Mouse (Mus musculus) limb, embryonic 15.5 days (tissue): ENCODE data around the gene Sh3bp2. TPM values are rescaled to one million over a fixed set of nuclear protein-coding genes. Genes with fewer than 3 reads are reported as not detected.

Source experiments
- ATAC-seq: fragments of 200-750 bp; cut with Nextera tagmentation; 2 replicates; pipeline ENCODE4 v1.8.0; 2017; ENCODE audit warnings: low read depth, moderate TSS enrichment; ENCODE audit not compliant: insufficient number of reproducible peaks, low FRiP score, low TSS enrichment
- H3K27ac ChIP-seq: fragments of 300-500 bp; sonication (generic); 2 replicates; pipeline ENCODE4 v1.5.1; 2015; ENCODE audit warnings: moderate library complexity, mild to moderate bottlenecking, inconsistent platforms
- H3K27me3 ChIP-seq: fragments of 300-500 bp; sonication (generic); 2 replicates; pipeline ENCODE4 v1.6.1; 2015; ENCODE audit warnings: inconsistent platforms
- H3K36me3 ChIP-seq: fragments of 300-500 bp; sonication (generic); 2 replicates; pipeline ENCODE4 v1.6.1; 2015; ENCODE audit warnings: inconsistent platforms
- H3K4me1 ChIP-seq: fragments of 300-500 bp; sonication (generic); 2 replicates; pipeline ENCODE4 v1.6.1; 2015; ENCODE audit warnings: inconsistent platforms
- H3K4me2 ChIP-seq: fragments of 300-500 bp; sonication (generic); 2 replicates; pipeline ENCODE4 v1.6.1; 2015; ENCODE audit warnings: mild to moderate bottlenecking, inconsistent platforms
- H3K4me3 ChIP-seq: fragments of 300-500 bp; sonication (generic); 2 replicates; pipeline ENCODE4 v1.5.1; 2015; ENCODE audit warnings: mild to moderate bottlenecking, inconsistent platforms
- H3K9ac ChIP-seq: fragments of 300-500 bp; sonication (generic); 2 replicates; pipeline ENCODE4 v1.6.1; 2015; ENCODE audit warnings: inconsistent platforms
- H3K9me3 ChIP-seq: fragments of 300-500 bp; sonication (generic); 2 replicates; pipeline ENCODE4 v1.6.1; 2016; ENCODE audit warnings: inconsistent platforms
- WGBS: fragments of 180-500 bp; shearing (Covaris S2); methylation state at CpG from one replicate; pipeline ENCODE4 v1.1.7; 2015; 5-methylcytosine and 5-hydroxymethylcytosine counted together
- polyA plus RNA-seq: library from polyadenylated mRNA; unstranded; fragments of >200 nt; fragmentation: Nextera tagmentation; extraction: Ambion mirVana; gene quantifications from 2 replicates; pipeline ENCODE4 v1.2.1, GENCODE M21; 2015

Gene Sh3bp2
- polyA plus RNA-seq: 10.0 and 10.1 TPM in 2 replicates

DNA sequence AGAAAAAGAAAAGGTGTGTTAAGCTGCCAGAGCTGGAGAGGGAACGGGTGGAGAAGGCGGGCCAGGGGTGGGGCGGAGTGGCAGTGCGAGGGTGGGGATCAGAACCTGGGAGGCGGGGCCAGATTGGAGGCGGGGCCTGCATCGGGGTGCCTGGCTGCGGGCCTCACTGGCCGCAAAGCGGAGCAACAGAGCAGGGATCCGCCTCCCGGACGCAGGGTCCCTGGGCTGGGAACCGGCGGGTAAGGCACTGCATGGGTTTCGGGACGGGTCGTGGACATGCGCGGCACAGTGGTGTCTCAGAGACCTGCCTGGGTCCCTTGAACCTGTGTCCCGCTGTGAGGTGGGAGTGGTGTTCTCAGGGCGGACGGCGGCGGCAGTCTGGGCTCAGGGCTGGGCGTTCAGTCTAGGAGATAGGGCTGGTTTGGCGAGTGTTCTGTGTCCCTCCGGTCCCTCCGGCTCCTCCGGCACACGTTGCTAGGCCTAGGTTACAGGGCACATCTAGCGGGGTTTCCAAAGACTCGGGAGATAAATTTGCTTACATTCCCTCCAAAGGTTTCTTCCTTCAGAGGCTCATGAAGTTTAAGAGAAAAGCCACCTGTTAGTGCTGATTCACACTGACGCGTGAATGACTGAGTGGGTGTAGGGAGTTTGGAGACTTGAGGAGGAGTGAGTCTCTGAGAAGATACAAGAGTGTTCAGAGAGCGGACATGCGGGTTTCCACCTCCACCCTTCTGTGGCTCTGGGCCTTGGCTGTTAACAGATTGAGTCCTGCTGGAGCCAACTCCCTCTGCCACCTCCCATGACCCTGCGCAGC is at the start of gene Sh3bp2:
Gene Sh3bp2, plus strand, starts transcription at position 176 of the 814 bp plus-strand sequence.
- Histone ChIP-seq H3K9me3 (no peaks in the 10 kb centered on the region), H3K27me3 (no peaks in the 10 kb centered on the region), H3K36me3 (no peaks in the 10 kb centered on the region), H3K4me2 (peak within 1 kb of the TSS; percentile 82), H3K4me1 (peaks cover 9% of the 10 kb centered on the region), H3K9ac (0 out of 2 replicates have a peak within 1 kb of the TSS, but pooled peaks have one; percentile 37), H3K27ac (0 out of 2 replicates have a peak within 1 kb of the TSS, but pooled peaks have one; percentile 63), H3K4me3 (peak within 1 kb of the TSS; percentile 57)
- 3% methylated on average over 38 of the region's 38 CpGs for WGBS
- ATAC-seq: peak; percentile 91

DNA sequence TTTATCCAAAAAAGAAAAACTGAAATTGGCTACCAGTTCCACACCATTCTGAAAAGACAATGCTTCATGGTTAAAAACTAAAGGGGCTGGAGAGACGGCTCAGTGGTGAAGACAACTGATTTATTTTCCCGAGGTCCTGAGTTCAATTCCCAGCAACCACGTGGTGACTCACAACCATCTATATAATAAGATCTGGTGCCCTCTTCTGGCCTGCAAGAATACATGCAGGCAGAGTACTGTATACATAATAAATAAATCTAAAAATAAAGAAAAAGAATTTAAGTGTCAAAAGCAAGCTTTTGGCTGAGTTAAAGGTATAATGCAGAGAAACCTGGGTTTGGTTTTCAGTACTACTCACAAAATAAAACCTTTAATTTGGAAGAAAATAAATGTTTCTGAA is 44.7 kb upstream of the Sh3bp2 start:
- no peak for ATAC-seq
- Histone ChIP-seq H3K4me1 (no peaks in the 10 kb centered on the region), H3K4me3 (no peak overlapping the region), H3K9ac (no peak overlapping the region), H3K36me3 (peaks cover 83% of the 10 kb centered on the region), H3K27ac (no peak overlapping the region), H3K9me3 (no peaks in the 10 kb centered on the region), H3K4me2 (no peak overlapping the region), H3K27me3 (no peaks in the 10 kb centered on the region)
- 82% methylated on average over 3 of the region's 3 CpGs for WGBS

DNA sequence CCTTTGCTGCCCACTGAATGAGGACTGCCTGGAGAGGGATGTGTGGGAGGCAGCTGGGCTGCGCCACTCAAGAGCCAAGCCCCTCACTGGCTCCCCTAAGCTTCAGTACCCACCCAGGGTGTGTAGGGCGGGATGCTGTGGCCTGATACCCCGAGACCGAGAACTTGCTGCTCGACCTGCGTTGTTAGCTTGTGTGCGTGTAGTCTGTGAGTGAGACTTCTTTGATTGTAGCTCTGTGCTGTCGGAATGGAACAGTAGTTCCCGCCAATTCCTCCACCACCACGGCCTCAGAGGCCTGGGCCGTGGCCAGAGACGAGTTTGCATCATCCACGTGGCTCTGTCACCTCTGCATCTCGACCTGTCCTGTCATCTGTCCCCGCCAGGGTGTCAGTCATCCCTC is 39.9 kb upstream of the Sh3bp2 start:
- Histone ChIP-seq H3K27me3 (no peaks in the 10 kb centered on the region), H3K4me1 (peaks cover 8% of the 10 kb centered on the region), H3K36me3 (peaks cover 53% of the 10 kb centered on the region), H3K9me3 (no peaks in the 10 kb centered on the region), H3K4me2 (no peak overlapping the region), H3K27ac (no peak overlapping the region), H3K9ac (no peak overlapping the region), H3K4me3 (no peak overlapping the region)
- 91% methylated on average over 15 of the region's 15 CpGs for WGBS
- no peak for ATAC-seq

DNA sequence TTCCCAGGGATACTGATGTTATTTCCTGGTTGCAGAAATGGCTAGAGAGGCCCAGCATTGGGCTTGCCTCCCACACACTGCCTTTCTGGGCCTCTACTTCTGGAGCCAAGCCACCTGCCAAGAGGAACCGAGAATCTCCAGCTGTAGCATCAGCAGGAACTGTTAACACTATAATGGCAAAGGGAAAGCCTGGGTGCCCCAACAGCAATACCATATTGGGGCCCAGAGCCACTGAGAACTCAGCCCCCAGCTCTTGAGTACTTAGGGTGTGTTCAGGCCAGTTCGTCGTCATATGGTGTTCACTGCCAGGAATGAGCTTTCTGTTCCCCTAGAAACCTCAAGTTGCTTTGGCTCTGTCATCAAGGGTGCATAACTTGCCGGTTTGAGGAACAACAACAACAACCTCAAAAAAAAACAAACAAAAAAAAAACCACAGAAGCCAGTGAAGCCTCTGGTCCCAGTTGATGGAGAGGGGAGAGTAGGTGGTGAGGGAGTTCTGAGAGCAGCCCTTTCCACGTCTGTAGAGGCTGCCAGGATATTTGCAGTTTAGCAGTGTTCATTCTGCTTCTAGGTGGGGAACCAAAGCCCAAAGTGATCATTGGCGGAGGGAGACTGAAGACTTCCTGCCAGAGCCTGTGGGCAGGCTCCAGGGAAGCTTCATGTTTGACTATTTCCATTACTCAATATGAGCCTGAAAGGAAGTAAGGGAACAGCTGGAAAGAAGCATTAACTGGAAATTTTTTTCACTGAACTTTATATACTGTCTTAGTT is 38.1 kb upstream of the Sh3bp2 start:
- no peak overlapping the region for H3K4me3 ChIP-seq
- H3K9me3 ChIP-seq: no peaks in the 10 kb centered on the region
- H3K36me3 ChIP-seq: peaks cover 38% of the 10 kb centered on the region
- H3K4me2 ChIP-seq: no peak overlapping the region
- no peak overlapping the region for H3K9ac ChIP-seq
- ATAC-seq: no peak
- no peaks in the 10 kb centered on the region for H3K27me3 ChIP-seq
- 60% methylated on average over 6 of the region's 6 CpGs for WGBS
- H3K4me1 ChIP-seq: peaks cover 8% of the 10 kb centered on the region
- H3K27ac ChIP-seq: peak overlapping the region; percentile 75

DNA sequence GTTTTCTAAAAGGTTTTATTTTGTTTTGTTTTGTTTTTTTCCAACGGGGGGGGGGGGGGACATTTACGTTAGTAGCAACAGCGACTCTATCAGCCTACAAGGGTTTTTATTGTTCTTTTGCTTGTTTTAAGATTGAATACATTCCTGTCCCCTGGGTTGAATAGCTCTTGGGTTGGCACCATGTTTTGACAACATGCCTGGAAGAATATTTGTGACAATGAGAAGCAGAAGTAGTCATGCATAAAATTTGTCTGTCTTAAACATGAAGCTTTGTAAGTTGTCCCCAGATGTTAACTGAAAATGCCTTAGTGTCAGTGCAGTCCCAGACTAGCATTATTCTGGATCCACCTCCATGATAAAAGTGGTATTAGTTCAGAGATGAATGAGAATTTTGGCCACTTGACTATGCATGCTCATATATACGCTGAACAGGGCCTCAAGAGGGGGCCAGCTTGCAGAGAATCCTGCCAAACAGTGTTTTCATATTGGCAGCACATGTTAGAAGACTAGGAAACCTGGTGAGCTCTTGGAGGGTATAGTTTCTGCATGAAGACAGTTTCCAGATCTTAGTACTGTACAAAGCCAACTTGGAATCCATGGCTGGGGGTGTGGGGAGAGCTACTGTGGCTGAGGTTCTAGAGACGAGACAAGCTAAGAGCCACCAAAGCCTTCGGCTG is 36.8 kb upstream of the Sh3bp2 start:
- WGBS: 59% methylated on average over 6 of the region's 6 CpGs
- peaks cover 30% of the 10 kb centered on the region for H3K36me3 ChIP-seq
- no peaks in the 10 kb centered on the region for H3K9me3 ChIP-seq
- H3K4me3 ChIP-seq: no peak overlapping the region
- H3K4me2 ChIP-seq: no peak overlapping the region
- ATAC-seq: no peak
- H3K4me1 ChIP-seq: peaks cover 8% of the 10 kb centered on the region
- no peaks in the 10 kb centered on the region for H3K27me3 ChIP-seq
- H3K27ac ChIP-seq: peak overlapping the region; percentile 22; the same call in 1 of the 2 replicates
- H3K9ac ChIP-seq: no peak overlapping the region

DNA sequence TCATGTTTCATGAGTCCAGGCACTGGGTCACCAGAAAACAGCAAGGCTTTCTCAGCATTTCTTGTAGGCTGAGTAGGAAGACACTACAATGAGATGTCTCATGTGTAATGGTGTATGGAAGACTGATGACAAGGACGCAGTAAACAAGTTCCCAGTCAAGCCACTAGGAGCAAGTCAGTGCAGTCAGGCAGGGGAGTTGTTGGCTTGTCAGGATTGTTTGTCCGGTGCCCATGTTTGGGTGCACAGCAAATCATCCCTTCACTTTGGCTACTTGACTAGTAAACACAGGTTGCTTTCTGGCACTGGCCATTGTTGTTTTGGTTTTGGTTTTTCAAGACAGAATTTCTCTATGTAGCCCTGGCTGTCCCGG is 36.2 kb upstream of the Sh3bp2 start:
- Histone ChIP-seq H3K27me3 (no peaks in the 10 kb centered on the region), H3K9me3 (no peaks in the 10 kb centered on the region), H3K9ac (no peak overlapping the region), H3K4me3 (no peak overlapping the region), H3K4me2 (no peak overlapping the region), H3K27ac (peak overlapping the region; percentile 22; the same call in 1 of the 2 replicates), H3K4me1 (peaks cover 8% of the 10 kb centered on the region), H3K36me3 (peaks cover 28% of the 10 kb centered on the region)
- no peak for ATAC-seq
- WGBS: 92% methylated on average over 3 of the region's 3 CpGs

DNA sequence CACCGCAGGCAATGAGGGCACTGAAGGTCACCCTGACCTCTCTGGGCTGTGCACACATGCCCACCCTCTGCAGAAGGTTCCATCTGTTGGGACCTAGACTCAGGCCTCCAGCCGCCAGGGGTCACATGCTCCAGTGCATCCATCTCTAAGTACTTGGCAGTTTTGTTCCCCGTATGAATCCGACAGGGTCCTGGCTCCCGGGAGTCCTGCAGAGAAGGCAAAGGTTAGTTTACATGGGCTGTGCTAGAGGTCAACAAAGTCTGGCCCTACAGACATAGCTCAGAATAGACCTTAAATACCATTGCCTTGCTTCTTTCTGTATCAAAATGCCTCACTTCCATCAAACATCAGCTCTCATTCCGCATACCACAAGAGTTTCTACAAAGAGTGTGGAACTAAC is 28.9 kb upstream of the Sh3bp2 start:
- no peak for ATAC-seq
- Histone ChIP-seq H3K9me3 (no peaks in the 10 kb centered on the region), H3K4me3 (no peak overlapping the region), H3K36me3 (peaks cover 23% of the 10 kb centered on the region), H3K4me1 (no peaks in the 10 kb centered on the region), H3K27ac (no peak overlapping the region), H3K27me3 (no peaks in the 10 kb centered on the region), H3K4me2 (no peak overlapping the region), H3K9ac (no peak overlapping the region)
- WGBS: 82% methylated on average over 6 of the region's 6 CpGs

DNA sequence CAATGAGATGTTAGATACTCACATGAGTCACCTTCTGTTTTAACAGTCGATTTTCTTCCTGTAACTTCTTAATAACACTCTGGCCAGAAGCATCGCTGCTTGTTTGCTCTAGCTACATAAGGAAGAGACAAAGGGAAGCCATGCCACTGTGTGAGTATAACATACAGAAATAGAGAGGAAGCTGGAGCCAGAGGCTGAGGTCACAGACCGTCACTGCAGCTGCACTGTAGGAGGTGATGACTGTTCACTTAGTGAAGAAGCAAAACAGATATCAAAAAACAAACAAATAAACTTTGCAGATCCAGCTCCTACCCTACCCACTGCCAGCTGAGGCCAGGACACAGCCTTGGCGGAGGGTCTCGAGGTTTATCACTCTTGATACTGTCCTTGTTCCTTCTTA is 24.8 kb upstream of the Sh3bp2 start:
- Histone ChIP-seq H3K9ac (no peak overlapping the region), H3K27ac (no peak overlapping the region), H3K4me2 (no peak overlapping the region), H3K4me3 (no peak overlapping the region), H3K27me3 (no peaks in the 10 kb centered on the region), H3K36me3 (peaks cover 43% of the 10 kb centered on the region), H3K4me1 (no peaks in the 10 kb centered on the region), H3K9me3 (no peaks in the 10 kb centered on the region)
- no peak for ATAC-seq
- 81% methylated on average over 5 of the region's 5 CpGs for WGBS

DNA sequence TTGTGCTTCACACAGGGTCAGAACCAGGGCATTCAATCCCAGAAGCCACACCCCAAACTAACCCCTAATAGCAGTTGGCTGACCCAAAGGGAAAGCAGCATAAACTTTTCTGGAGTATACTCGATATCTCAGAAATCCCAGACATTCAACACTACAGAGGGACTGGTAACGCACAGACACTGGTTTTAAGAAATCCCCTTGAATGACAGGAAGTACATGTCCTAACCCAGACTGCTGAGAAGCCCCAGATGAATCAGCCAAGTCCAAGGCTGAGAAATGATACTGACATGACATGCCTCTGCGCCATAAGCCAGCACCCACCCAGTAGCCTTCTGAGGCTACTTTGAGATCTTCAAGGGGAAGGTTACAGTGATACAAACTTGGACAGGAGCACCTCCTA is 24.1 kb upstream of the Sh3bp2 start:
- Histone ChIP-seq H3K4me2 (no peak overlapping the region), H3K9ac (no peak overlapping the region), H3K27me3 (no peaks in the 10 kb centered on the region), H3K4me1 (no peaks in the 10 kb centered on the region), H3K27ac (no peak overlapping the region), H3K4me3 (no peak overlapping the region), H3K36me3 (peaks cover 38% of the 10 kb centered on the region), H3K9me3 (no peaks in the 10 kb centered on the region)
- no peak for ATAC-seq
- WGBS: 89% methylated on average over 3 of the region's 3 CpGs

DNA sequence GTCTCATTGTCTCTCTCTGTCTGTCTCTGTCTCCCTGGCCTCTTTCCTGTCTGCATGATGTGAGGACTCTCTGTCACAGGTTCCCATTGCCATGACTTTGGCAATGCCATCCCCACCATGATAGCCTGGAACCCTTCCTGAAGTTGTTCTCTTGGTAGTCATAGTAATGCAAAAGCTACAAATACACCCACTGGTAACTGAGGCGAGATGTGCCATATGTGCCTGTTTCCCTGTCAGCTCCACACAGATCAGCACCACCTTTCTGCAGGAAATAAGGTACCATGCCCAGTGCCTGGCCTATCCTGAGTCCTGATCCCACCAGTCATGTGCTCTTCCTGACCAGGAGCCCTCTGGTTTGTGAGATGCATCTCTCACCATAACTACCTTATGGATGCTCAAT is 23.2 kb upstream of the Sh3bp2 start:
- H3K9ac ChIP-seq: no peak overlapping the region
- peaks cover 36% of the 10 kb centered on the region for H3K36me3 ChIP-seq
- no peaks in the 10 kb centered on the region for H3K27me3 ChIP-seq
- H3K4me3 ChIP-seq: no peak overlapping the region
- H3K4me1 ChIP-seq: no peaks in the 10 kb centered on the region
- ATAC-seq: no peak
- H3K4me2 ChIP-seq: no peak overlapping the region
- H3K27ac ChIP-seq: no peak overlapping the region
- no peaks in the 10 kb centered on the region for H3K9me3 ChIP-seq
- WGBS: 90% methylated on average over 1 of the region's 1 CpGs

DNA sequence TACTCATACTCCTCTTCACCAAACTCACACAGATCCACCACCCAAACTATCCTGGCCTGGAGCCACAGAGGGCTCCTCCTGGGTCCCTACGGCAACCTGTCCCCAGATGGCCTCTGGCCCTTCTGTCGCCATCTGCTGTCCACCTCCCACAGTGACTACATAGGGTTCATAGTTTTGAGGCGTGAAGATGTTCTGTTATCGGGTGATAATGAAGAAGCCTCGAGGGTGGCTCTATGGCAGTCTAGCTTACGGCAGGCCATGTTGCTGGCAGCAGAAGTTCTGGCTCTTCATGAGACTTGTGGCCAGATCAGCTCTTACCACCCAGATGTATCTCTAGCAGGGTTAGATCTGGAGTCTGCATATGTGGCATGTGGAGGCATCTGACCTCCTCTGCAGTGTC is 22.8 kb upstream of the Sh3bp2 start:
- H3K27me3 ChIP-seq: no peaks in the 10 kb centered on the region
- H3K4me3 ChIP-seq: no peak overlapping the region
- WGBS: 73% methylated on average over 6 of the region's 6 CpGs
- H3K4me2 ChIP-seq: no peak overlapping the region
- H3K9ac ChIP-seq: no peak overlapping the region
- H3K4me1 ChIP-seq: no peaks in the 10 kb centered on the region
- peaks cover 36% of the 10 kb centered on the region for H3K36me3 ChIP-seq
- no peak overlapping the region for H3K27ac ChIP-seq
- ATAC-seq: no peak
- no peaks in the 10 kb centered on the region for H3K9me3 ChIP-seq

DNA sequence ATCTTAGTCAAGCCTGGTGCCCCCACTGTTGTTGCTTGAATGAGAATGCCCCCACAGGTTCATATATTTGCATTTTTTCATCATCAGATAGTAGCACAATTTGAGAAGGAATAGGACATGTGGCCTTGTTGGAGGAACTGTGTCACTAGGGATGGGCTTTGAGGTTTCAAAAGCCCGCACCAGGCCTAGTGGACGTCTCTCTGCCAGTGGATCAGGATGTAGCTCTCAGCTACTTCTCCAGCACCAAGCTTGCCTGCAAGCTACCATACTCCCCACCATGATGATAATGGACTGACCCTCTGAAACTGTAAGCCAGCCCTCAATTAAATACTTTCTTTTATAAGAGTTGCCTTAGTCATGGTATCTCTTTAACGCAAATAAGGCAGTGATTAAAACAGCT is 13.2 kb upstream of the Sh3bp2 start:
- Histone ChIP-seq H3K27ac (no peak overlapping the region), H3K36me3 (no peaks in the 10 kb centered on the region), H3K4me3 (no peak overlapping the region; the same call in 1 of the 2 replicates), H3K4me1 (peaks cover 12% of the 10 kb centered on the region), H3K4me2 (no peak overlapping the region), H3K9ac (no peak overlapping the region), H3K27me3 (no peaks in the 10 kb centered on the region), H3K9me3 (no peaks in the 10 kb centered on the region)
- ATAC-seq: no peak
- WGBS: 90% methylated on average over 3 of the region's 3 CpGs
